Mouse (Mus musculus) kidney, postnatal 14 days (tissue): ENCODE data around the gene Olfr1231.

ENCODE experiments used
- DNase-seq: peaks from one replicate; pipeline ENCODE4 v3.0.0; 2022; ENCODE audit warnings: mixed read lengths

The Olfr1231 gene

GRCm38 (mm10) chr2:89306974-89307373, at the start of gene Olfr1231:
Gene Olfr1231, minus strand, starts transcription at chr2:89307074.
- no peak for DNase-seq

DNA sequence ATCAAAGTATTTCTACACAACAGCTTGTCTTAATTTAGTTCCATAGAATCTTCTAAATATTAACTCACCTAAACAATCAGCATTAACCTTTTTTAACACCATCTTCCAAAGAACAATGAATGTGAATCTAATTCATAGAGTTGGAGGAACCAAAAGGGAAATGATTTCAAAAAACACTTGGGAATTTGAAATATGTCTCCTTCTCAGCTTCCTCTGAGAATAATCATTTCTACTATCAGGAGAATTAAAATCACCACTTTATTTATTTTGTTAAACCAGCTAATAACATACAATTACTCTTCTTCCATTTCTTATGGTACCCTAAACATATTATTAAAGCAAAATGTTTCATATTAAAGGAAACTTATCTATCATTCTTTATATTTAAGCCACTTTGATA, 35.4 kb upstream of the Olfr1231 start, which contains the start of gene Olfr1233:
Gene Olfr1233, minus strand, starts transcription at position 101 of the 400 bp plus-strand sequence.
- no peak for DNase-seq

DNA sequence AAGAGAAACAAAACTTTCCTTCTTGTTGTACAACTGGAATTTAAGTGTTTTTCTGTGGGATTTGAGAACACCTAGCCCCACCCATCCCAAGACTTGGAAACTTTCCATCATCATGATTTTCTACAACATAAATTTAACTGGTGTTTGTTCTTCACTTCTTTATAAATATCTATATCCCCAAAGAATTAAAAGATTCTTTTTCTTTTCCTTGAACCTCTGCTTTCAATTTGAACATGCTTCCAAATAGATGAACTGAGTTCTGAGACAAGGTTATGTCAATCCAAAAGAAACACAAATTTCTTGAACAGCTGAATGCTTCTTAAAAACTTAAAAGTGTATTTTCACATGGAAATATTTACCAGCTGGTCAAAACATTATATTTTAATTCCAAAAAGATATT, 22.7 kb upstream of the Olfr1231 start, which contains the start of gene Olfr1232:
Gene Olfr1232, minus strand, starts transcription at position 101 of the 400 bp plus-strand sequence.
- no peak for DNase-seq

- DNase-seq: no peak
Observed at GRCm38 (mm10) chr2:89297168-89297567, 9.7 kb downstream of the Olfr1231 start, which contains the start of gene Olfr1230. Gene Olfr1230, minus strand, starts transcription at chr2:89297268.

DNA sequence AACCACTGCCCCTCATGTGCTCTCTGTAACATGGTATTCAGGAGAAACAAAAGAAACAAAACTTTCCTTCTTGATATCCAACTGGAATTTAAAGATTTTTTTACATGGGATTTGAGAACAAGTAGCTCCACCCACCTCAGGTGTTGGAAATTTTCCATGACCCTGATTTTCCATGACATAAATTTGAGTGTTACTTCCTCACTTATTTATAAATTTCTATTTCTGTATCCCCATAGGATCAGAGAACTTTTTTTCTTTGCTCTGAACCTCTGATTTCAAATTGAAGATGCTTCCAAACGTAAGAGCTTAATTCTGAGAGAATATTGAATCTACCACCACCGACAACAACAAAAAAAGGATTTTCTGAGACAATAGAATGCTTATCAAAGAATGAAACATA, 19.0 kb downstream of the Olfr1231 start, which contains the start of gene Olfr1229:
Gene Olfr1229, minus strand, starts transcription at position 101 of the 400 bp plus-strand sequence.
- no peak for DNase-seq

DNA sequence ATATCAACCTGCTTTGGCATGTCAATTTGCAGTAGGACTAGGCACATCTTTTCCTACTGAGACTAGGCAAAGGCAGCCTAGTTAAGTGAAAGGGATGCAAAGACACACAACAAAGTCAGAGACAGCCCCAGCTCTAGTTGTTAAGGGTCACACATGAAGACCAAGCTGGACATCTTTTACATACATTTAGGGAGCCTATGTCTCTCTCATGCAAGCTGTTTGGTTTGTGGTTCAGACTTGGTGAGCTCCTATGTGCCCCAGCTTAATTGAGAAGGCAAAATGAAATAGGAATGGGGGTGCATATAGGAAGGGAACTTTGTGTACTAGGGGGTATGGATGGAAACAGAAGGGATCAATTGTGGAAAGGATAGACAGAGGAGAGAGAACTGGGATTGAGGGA, 52.9 kb downstream of the Olfr1231 start, which contains the start of gene Olfr1228:
Gene Olfr1228, minus strand, starts transcription at position 101 of the 400 bp plus-strand sequence.
- no peak for DNase-seq
